Mouse (Mus musculus) layer of hippocampus, postnatal 10 days (tissue): ENCODE measurements around the gene Cyp39a1. TPM values are rescaled to one million over a fixed set of nuclear protein-coding genes. Genes with fewer than 3 reads are reported as not detected.

ENCODE experiments used
- DNase-seq, 2 experiments: peaks; one replicate each; pipeline ENCODE4 v3.0.0; 2021; ENCODE audit warnings: low spot score in 2 of 2
- long read RNA-seq: library from polyadenylated mRNA; stranded (forward); transcript quantifications from one replicate; pipeline ENCODE4 v2.0.0, GENCODE M21; 2023
- total RNA-seq, 2 experiments: library from RNA; stranded (reverse); gene quantifications; 2 replicates each; pipeline ENCODE4 v1.2.3; 2021

Gene Cyp39a1
- total RNA-seq = 1 to 10 TPM; 1.5 to 2.1 TPM
- long read RNA-seq = 0 reads

GRCm38 (mm10) chr17:43667290-43667843, at the start of gene Cyp39a1:
Gene Cyp39a1, plus strand, starts transcription at chr17:43667425.
- DNase-seq = no peak

- DNase-seq = no peak
These were observed 48.1 kb upstream of the Cyp39a1 start for GRCm38 (mm10) chr17:43619156-43619555.

- DNase-seq = no peak
These were observed 45.1 kb upstream of the Cyp39a1 start for GRCm38 (mm10) chr17:43622076-43622475.

GRCm38 (mm10) chr17:43628246-43628645, 39.0 kb upstream of the Cyp39a1 start:
- no peak for DNase-seq

GRCm38 (mm10) chr17:43629026-43629495, 38.2 kb upstream of the Cyp39a1 start:
- DNase-seq = no peak

GRCm38 (mm10) chr17:43629496-43630426, 37.5 kb upstream of the Cyp39a1 start, which contains the start of gene Tdrd6:
Gene Tdrd6, minus strand, starts transcription at chr17:43630299.
- DNase-seq = peak; percentile 31 to 46

GRCm38 (mm10) chr17:43630427-43630760, 36.8 kb upstream of the Cyp39a1 start:
- no peak for DNase-seq

- DNase-seq = no peak
These were observed 30.1 kb upstream of the Cyp39a1 start for GRCm38 (mm10) chr17:43637146-43637545.

GRCm38 (mm10) chr17:43640825-43641224, 26.4 kb upstream of the Cyp39a1 start:
- DNase-seq = no peak

GRCm38 (mm10) chr17:43643191-43643590, 24.0 kb upstream of the Cyp39a1 start:
- no peak for DNase-seq

GRCm38 (mm10) chr17:43644375-43644774, 22.9 kb upstream of the Cyp39a1 start:
- DNase-seq = no peak

- DNase-seq = no peak
These were observed 22.1 kb upstream of the Cyp39a1 start for GRCm38 (mm10) chr17:43645136-43645535.

- no peak for DNase-seq
These were observed 20.3 kb upstream of the Cyp39a1 start for GRCm38 (mm10) chr17:43646925-43647324.

GRCm38 (mm10) chr17:43649641-43650436, 17.4 kb upstream of the Cyp39a1 start:
- DNase-seq = peak; percentile 32 to 44

- DNase-seq = no peak
These were observed 15.7 kb upstream of the Cyp39a1 start for GRCm38 (mm10) chr17:43651314-43652046.

- peak; percentile 74 to 84 for DNase-seq
These were observed 492 bp upstream of the Cyp39a1 start, which contains the start of gene Slc25a27 for GRCm38 (mm10) chr17:43666576-43667289. Gene Slc25a27, minus strand, starts transcription at chr17:43667214.

- no peak for DNase-seq
These were observed 2.0 kb downstream of the Cyp39a1 start for GRCm38 (mm10) chr17:43669145-43669695.

- DNase-seq = no peak
These were observed 4.7 kb downstream of the Cyp39a1 start for GRCm38 (mm10) chr17:43671907-43672306.

- DNase-seq = no peak
These were observed 8.0 kb downstream of the Cyp39a1 start for GRCm38 (mm10) chr17:43675228-43675627.

GRCm38 (mm10) chr17:43676241-43676640, 9.0 kb downstream of the Cyp39a1 start:
- no peak for DNase-seq
